Mouse (Mus musculus) small intestine, adult 2 months (tissue): ENCODE results near the gene Sh2d6.

Experiments used
- CTCF ChIP-seq: fragments of 200-500 bp; IDR thresholded peaks from 2 replicates; pipeline ENCODE4 v1.5.1; 2012; ENCODE audit warnings: low read depth, mild to moderate bottlenecking, control low read depth, inconsistent platforms, low read length, moderate library complexity, mixed read lengths; ENCODE audit not compliant: insufficient replicate concordance, insufficient read length; ENCODE audit errors: extremely low read depth
- POLR2A ChIP-seq: fragments of 200-500 bp; IDR thresholded peaks from 2 replicates; pipeline ENCODE4 v1.6.1; 2012; ENCODE audit warnings: low read depth, mild to moderate bottlenecking, control low read depth, inconsistent platforms, low read length, moderate library complexity

- no peak for TF ChIP-seq POLR2A
- no peak for TF ChIP-seq CTCF
Measured at GRCm38 (mm10) chr6:72489534-72489933, 32.0 kb downstream of the Sh2d6 start.
